Mouse (Mus musculus): ENCODE data around the gene Osm. TPM values are rescaled to one million over a fixed set of nuclear protein-coding genes. Genes with fewer than 3 reads are reported as not detected.
A peak's percentile ranks its signal among the peaks of the same experiment; 100 is the strongest.

Gene Osm
- polyA plus RNA-seq, 1 experiment from 2014 or later, result 0.33 TPM

DNA sequence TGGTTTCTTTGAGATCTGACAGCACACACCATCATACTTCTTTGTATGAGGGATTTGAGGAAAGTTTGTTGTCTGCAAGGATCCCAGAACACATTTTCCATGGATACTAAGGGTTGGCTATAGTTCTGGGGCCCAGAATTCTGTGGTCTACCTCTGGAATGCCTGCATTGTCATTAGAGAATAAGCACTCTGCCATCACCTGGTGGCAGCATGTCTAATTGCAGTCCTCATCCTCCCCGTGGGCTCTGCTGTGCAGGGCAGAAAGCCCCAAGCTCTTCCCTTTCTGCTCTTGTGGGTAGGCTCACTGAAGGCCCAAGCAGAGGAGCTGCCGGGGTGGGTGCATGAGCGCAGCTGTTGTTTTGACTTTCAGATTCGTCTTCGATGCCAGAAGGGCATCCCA lies 26.7 kb upstream of the Osm start:
- Histone ChIP-seq H3K27me3 (ENCODE audit: control insufficient read depth, insufficient read depth, low read length) (no peaks in the 10 kb centered on the region), H3K9ac (ENCODE audit: low read length) (no peak overlapping the region), H3K4me3 (ENCODE audit: low read length) (no peak overlapping the region), H3K9me3 (replicated peaks; ENCODE audit: control insufficient read depth, low read length) (no peaks in the 10 kb centered on the region), H3K4me1 (ENCODE audit: control insufficient read depth, insufficient read depth, low read length) (peaks cover 12% of the 10 kb centered on the region; the same call in 1 of the 2 replicates), H3K27ac (ENCODE audit: low read length) (no peak overlapping the region), H3K4me2 (ENCODE audit: low read depth, low read length) (no peak overlapping the region), H3K36me3 (ENCODE audit: control insufficient read depth, insufficient read depth) (peaks cover 15% of the 10 kb centered on the region)
- no peak for ATAC-seq (replicated peaks; ENCODE audit: extremely low read depth, insufficient read depth, low FRiP score)
- 82% methylated on average over 5 of the region's 5 CpGs for WGBS

DNA sequence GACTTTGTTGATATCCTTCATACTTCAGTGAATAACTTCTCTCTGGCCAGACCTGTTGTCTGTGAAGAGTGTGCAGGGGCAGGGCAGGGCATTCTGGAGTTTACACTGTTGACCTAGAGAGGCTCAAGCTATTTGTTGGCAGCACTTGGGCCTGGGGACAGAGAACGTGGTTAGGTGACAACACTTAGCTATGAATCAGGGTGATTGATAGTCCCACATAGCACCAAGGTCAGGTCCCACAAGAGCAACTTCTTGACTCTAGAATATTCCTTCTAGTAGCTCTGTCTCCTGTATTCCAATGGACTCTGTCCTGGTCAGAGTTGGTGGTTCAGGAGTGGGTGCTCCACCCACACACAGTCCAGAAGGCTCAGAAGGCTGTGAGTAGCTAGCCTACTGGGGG lies 25.4 kb upstream of the Osm start:
- Histone ChIP-seq H3K4me2 (ENCODE audit: low read depth, low read length) (no peak overlapping the region), H3K27me3 (ENCODE audit: control insufficient read depth, insufficient read depth, low read length) (no peaks in the 10 kb centered on the region), H3K9me3 (replicated peaks; ENCODE audit: control insufficient read depth, low read length) (no peaks in the 10 kb centered on the region), H3K4me3 (ENCODE audit: low read length) (no peak overlapping the region), H3K4me1 (ENCODE audit: control insufficient read depth, insufficient read depth, low read length) (peaks cover 4% of the 10 kb centered on the region), H3K36me3 (ENCODE audit: control insufficient read depth, insufficient read depth) (peaks cover 21% of the 10 kb centered on the region), H3K27ac (ENCODE audit: low read length) (no peak overlapping the region), H3K9ac (ENCODE audit: low read length) (no peak overlapping the region)
- ATAC-seq (replicated peaks; ENCODE audit: extremely low read depth, insufficient read depth, low FRiP score), result no peak
- 61% methylated on average over 1 of the region's 1 CpGs for WGBS

DNA sequence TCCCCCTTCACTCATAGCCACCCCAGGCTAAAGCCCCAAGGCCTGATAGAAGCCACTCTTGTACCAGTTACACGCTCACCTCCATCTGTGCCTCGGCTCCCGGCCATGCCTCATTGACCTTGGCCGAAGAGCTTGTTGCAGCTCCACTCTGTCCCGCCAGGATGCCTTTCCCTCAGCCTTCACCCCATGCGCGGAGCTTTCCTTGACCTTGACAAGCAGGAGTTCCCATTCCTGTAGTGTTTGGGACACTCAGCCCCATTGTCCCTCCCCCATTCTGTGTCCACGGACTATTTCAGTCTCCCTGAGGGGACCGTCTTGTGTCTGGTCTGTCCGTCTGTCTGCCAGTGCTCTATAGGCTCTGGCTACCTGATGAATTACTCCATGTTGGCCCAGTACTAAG lies 23.1 kb upstream of the Osm start:
- H3K27ac ChIP-seq (ENCODE audit: low read length), result no peak overlapping the region
- WGBS, result 75% methylated on average over 10 of the region's 10 CpGs
- H3K36me3 ChIP-seq (ENCODE audit: control insufficient read depth, insufficient read depth), result peaks cover 21% of the 10 kb centered on the region
- H3K4me3 ChIP-seq (ENCODE audit: low read length), result no peak overlapping the region
- H3K4me2 ChIP-seq (ENCODE audit: low read depth, low read length), result no peak overlapping the region
- H3K9me3 ChIP-seq (replicated peaks; ENCODE audit: control insufficient read depth, low read length), result no peaks in the 10 kb centered on the region
- no peaks in the 10 kb centered on the region for H3K27me3 ChIP-seq (ENCODE audit: control insufficient read depth, insufficient read depth, low read length)
- peaks cover 3% of the 10 kb centered on the region for H3K4me1 ChIP-seq (ENCODE audit: control insufficient read depth, insufficient read depth, low read length)
- ATAC-seq (replicated peaks; ENCODE audit: extremely low read depth, insufficient read depth, low FRiP score), result no peak
- no peak overlapping the region for H3K9ac ChIP-seq (ENCODE audit: low read length)

DNA sequence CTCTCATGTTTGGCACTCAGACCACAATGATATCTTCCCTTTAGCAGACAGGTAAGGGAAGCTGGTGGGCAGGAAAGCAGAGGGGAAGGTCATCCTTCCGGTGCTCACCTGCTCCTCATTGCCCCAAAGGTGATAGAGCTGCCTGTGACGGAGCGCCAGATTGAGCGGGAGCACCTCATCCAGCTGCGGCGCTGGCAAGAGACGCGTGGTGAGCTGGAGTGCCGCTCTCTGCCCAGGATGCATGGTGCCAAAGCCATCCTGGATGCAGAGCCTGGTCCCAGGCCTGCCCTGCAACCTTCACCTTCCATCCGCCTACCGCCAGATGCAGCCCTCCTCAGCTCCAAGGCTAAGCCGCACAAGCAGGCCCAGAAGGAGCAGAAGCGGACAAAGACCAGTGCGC lies 21.6 kb upstream of the Osm start:
- H3K27me3 ChIP-seq (ENCODE audit: control insufficient read depth, insufficient read depth, low read length), result no peaks in the 10 kb centered on the region
- no peak overlapping the region for H3K4me3 ChIP-seq (ENCODE audit: low read length)
- H3K4me2 ChIP-seq (ENCODE audit: low read depth, low read length), result no peak overlapping the region
- H3K9ac ChIP-seq (ENCODE audit: low read length), result no peak overlapping the region
- no peak overlapping the region for H3K27ac ChIP-seq (ENCODE audit: low read length)
- ATAC-seq (replicated peaks; ENCODE audit: extremely low read depth, insufficient read depth, low FRiP score), result no peak
- no peaks in the 10 kb centered on the region for H3K9me3 ChIP-seq (replicated peaks; ENCODE audit: control insufficient read depth, low read length)
- H3K4me1 ChIP-seq (ENCODE audit: control insufficient read depth, insufficient read depth, low read length), result peaks cover 13% of the 10 kb centered on the region
- 92% methylated on average over 14 of the region's 14 CpGs for WGBS
- H3K36me3 ChIP-seq (ENCODE audit: control insufficient read depth, insufficient read depth), result peaks cover 21% of the 10 kb centered on the region

DNA sequence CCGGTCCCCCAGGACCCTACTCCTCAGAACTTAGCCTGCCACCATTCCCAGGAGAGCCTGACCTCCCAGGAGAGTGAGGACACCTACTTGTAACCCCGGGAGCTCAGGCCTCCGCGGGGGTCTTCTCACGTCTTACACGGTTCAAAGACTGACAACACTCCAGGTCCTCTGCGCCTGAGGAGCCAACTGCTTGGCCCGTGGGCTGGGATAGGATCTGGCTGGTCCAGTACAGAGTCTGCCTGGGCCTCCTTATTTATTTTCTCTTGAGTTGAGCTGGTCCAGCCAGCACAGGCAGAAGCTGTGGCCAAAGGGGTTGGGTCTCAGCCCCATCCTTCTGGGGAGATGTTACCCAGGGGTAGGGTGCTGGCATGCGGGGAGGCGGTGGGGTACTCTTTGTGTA lies 21.2 kb upstream of the Osm start:
- 75% methylated on average over 10 of the region's 10 CpGs for WGBS
- Histone ChIP-seq H3K9me3 (replicated peaks; ENCODE audit: control insufficient read depth, low read length) (no peaks in the 10 kb centered on the region), H3K4me2 (ENCODE audit: low read depth, low read length) (no peak overlapping the region), H3K9ac (ENCODE audit: low read length) (no peak overlapping the region), H3K27ac (ENCODE audit: low read length) (no peak overlapping the region), H3K4me3 (ENCODE audit: low read length) (no peak overlapping the region), H3K36me3 (ENCODE audit: control insufficient read depth, insufficient read depth) (peaks cover 20% of the 10 kb centered on the region), H3K4me1 (ENCODE audit: control insufficient read depth, insufficient read depth, low read length) (peaks cover 13% of the 10 kb centered on the region), H3K27me3 (ENCODE audit: control insufficient read depth, insufficient read depth, low read length) (no peaks in the 10 kb centered on the region)
- ATAC-seq (replicated peaks; ENCODE audit: extremely low read depth, insufficient read depth, low FRiP score), result no peak

DNA sequence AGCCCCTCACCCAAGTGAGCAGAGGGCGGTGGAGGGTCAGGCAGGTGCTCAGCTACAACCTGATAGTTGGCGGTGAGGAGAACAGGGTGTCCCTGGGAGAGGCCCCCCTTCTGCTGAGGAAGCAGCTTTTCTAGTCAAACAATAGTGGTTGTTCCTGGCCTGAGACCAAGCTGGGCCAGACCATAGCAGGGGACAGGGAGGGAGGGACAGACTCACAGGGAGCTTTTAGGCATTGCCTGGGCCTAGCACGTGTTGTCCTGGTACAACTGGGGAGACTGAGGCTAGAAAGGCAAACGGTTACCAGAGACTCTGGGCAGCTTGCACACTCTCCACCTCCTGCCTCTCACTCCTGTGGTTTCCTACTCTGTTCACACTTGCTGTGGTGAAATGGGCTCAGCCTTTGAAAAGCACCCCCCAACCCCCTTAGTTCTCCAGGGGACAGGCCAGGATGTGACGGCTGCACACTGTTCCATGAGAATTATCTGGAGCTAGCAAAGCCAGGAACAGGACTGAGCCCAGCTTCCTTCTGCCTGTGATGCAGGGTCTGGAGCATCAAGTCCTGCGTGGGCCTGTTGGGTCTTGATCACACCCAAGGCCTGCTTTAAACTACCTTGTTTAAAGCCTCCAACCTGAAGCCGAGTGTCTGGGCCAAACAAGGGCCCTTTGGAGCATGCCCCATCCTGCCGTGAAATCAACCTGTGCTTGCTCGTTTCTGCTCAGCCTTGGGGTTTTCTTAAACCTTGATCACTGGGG lies 19.8 kb upstream of the Osm start:
- Histone ChIP-seq H3K27ac (ENCODE audit: low read length) (peak overlapping the region; percentile 83), H3K4me3 (ENCODE audit: low read length) (no peak overlapping the region), H3K4me1 (ENCODE audit: control insufficient read depth, insufficient read depth, low read length) (peaks cover 13% of the 10 kb centered on the region), H3K4me2 (ENCODE audit: low read depth, low read length) (no peak overlapping the region), H3K27me3 (ENCODE audit: control insufficient read depth, insufficient read depth, low read length) (no peaks in the 10 kb centered on the region), H3K9me3 (replicated peaks; ENCODE audit: control insufficient read depth, low read length) (no peaks in the 10 kb centered on the region), H3K9ac (ENCODE audit: low read length) (no peak overlapping the region), H3K36me3 (ENCODE audit: control insufficient read depth, insufficient read depth) (peaks cover 12% of the 10 kb centered on the region)
- ATAC-seq (replicated peaks; ENCODE audit: extremely low read depth, insufficient read depth, low FRiP score), result peak; percentile 37
- 65% methylated on average over 9 of the region's 9 CpGs for WGBS

DNA sequence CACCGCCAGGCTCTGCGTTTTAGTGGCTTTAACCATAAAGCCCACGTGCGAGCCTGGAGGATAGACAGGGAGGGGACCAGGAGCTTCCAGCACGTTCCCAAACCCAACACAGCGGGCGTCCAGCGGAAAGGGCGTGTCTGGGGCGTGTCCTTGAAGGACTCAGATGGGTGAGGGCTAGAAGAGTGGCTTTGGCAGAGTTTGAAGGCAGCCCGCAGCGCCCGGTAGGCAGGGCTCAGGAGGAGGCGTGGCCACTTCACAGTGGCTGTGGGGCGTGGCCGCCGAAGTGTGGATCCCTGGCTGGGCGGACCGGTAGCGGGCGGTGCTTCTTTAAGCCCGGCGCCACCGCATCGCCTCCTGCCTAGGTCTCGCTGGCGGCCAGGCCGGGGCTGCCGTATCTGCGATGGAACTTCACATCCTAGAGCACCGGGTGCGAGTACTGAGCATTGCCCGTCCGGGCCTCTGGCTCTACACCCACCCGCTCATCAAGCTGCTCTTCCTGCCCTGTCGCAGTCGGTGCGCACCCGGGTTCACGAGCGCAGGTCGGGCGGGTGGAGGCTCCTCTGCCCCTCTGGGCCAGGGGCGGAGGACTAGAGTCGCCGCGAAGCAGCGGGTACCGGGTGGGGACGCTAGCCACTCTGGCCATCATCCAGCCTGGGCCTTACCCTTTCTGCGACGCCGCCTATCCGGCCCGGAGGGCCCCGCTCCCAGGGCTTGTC lies 18.1 kb upstream of the Osm start, which contains the start of gene Castor1:
TSS of gene Castor1 (plus strand) at position 312 of the 716 bp plus-strand sequence.
- H3K27ac ChIP-seq (ENCODE audit: low read length), result peak within 1 kb of the TSS; percentile 83
- WGBS, result 3% methylated on average over 56 of the region's 56 CpGs
- peaks cover 12% of the 10 kb centered on the region for H3K36me3 ChIP-seq (ENCODE audit: control insufficient read depth, insufficient read depth)
- H3K4me2 ChIP-seq (ENCODE audit: low read depth, low read length), result peak within 1 kb of the TSS; percentile 96
- peak; percentile 78 for ATAC-seq (replicated peaks; ENCODE audit: extremely low read depth, insufficient read depth, low FRiP score)
- H3K27me3 ChIP-seq (ENCODE audit: control insufficient read depth, insufficient read depth, low read length), result no peaks in the 10 kb centered on the region
- peak within 1 kb of the TSS; percentile 77 for H3K9ac ChIP-seq (ENCODE audit: low read length)
- no peaks in the 10 kb centered on the region for H3K9me3 ChIP-seq (replicated peaks; ENCODE audit: control insufficient read depth, low read length)
- peaks cover 13% of the 10 kb centered on the region for H3K4me1 ChIP-seq (ENCODE audit: control insufficient read depth, insufficient read depth, low read length)
- peak within 1 kb of the TSS; percentile 67 for H3K4me3 ChIP-seq (ENCODE audit: low read length)

DNA sequence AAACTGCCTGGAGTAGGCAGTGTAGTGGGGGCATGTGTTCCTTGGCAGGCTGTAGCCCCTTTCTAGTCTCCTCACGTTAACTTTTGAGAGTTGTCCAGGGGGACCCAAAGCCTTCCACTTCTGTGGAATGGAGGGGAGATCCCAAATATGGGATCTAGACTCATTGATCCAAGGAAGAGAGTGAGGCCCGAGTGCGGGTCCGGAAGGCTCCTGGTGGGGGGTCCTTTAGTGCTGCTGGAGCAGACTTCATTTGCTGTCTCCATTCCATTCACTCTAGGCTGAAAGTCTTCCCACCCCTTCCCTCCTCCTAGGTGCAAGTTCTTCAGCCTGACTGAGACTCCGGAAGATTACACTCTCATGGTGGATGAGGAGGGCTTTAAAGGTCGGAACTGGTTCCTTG lies 17.6 kb upstream of the Osm start:
- no peak for ATAC-seq (replicated peaks; ENCODE audit: extremely low read depth, insufficient read depth, low FRiP score)
- peak overlapping the region; percentile 96 for H3K4me2 ChIP-seq (ENCODE audit: low read depth, low read length)
- no peaks in the 10 kb centered on the region for H3K9me3 ChIP-seq (replicated peaks; ENCODE audit: control insufficient read depth, low read length)
- H3K27ac ChIP-seq (ENCODE audit: low read length), result peak overlapping the region; percentile 62
- peaks cover 9% of the 10 kb centered on the region for H3K36me3 ChIP-seq (ENCODE audit: control insufficient read depth, insufficient read depth)
- peaks cover 13% of the 10 kb centered on the region for H3K4me1 ChIP-seq (ENCODE audit: control insufficient read depth, insufficient read depth, low read length)
- no peaks in the 10 kb centered on the region for H3K27me3 ChIP-seq (ENCODE audit: control insufficient read depth, insufficient read depth, low read length)
- H3K4me3 ChIP-seq (ENCODE audit: low read length), result peak overlapping the region; percentile 67
- H3K9ac ChIP-seq (ENCODE audit: low read length), result peak overlapping the region; percentile 77
- 16% methylated on average over 6 of the region's 6 CpGs for WGBS

DNA sequence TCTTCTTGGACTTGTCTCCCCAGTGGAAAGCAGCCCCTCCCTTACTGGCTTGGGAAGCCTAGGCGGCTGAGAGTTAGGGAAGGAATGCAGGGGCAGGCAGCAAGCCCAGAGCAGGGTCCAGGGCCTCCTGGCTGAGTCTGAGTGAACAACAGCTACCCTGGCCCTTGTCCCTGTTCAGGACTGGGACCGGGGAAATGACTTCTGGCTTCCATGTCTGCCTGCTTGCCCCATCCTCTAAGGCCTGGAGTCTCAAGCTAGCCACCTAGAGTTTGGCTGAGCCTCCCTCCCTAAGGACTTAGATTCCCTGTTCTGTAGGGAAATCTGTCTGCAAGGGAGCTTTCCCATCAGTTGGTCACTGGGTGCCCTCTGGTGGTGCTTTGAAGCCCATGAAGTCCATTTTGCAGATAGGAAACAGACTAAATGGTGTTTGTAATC lies 16.9 kb upstream of the Osm start:
- Histone ChIP-seq H3K4me3 (ENCODE audit: low read length) (peak overlapping the region; percentile 67), H3K4me2 (ENCODE audit: low read depth, low read length) (peak overlapping the region; percentile 96), H3K4me1 (ENCODE audit: control insufficient read depth, insufficient read depth, low read length) (peaks cover 13% of the 10 kb centered on the region), H3K27me3 (ENCODE audit: control insufficient read depth, insufficient read depth, low read length) (no peaks in the 10 kb centered on the region), H3K36me3 (ENCODE audit: control insufficient read depth, insufficient read depth) (peaks cover 7% of the 10 kb centered on the region), H3K9me3 (replicated peaks; ENCODE audit: control insufficient read depth, low read length) (no peaks in the 10 kb centered on the region), H3K27ac (ENCODE audit: low read length) (peak overlapping the region; percentile 63), H3K9ac (ENCODE audit: low read length) (peak overlapping the region; percentile 77)
- no peak; the same call in 1 of the 2 replicates for ATAC-seq (replicated peaks; ENCODE audit: extremely low read depth, insufficient read depth, low FRiP score)
- WGBS, result 13% methylated on average over 2 of the region's 2 CpGs
